Mouse (Mus musculus): ENCODE results near the gene Adam23.

GRCm38 (mm10) chr1:63401130-63401529, 44.6 kb upstream of the Adam23 start:
- TF ChIP-seq POLR2A (IDR thresholded peaks at IDR 0.05; ENCODE audit: insufficient read length, low read depth) (no peak), USF1 (IDR thresholded peaks at IDR 0.05; ENCODE audit: low read depth) (no peak)

Data from myocyte (in vitro differentiated cells).